Mouse (Mus musculus) kidney, adult 2 months (tissue): ENCODE data around the gene Arap1. TPM values are rescaled to one million over a fixed set of nuclear protein-coding genes. Genes with fewer than 3 reads are reported as not detected.

ENCODE experiments used
- DNase-seq: peaks from one replicate; pipeline ENCODE4 v3.0.0; 2021
- H3K27ac ChIP-seq: fragments of 200-500 bp; 2 replicates; pipeline ENCODE4 v1.5.1; 2012; ENCODE audit warnings: low read depth, low read length, control low read depth, inconsistent platforms; ENCODE audit not compliant: insufficient read depth
- H3K27me3 ChIP-seq: fragments of 200-500 bp; replicated peaks from 2 replicates; pipeline ENCODE4 v1.6.1; 2012; ENCODE audit warnings: mild to moderate bottlenecking, moderate library complexity, low read length, inconsistent platforms; ENCODE audit not compliant: control insufficient read depth, insufficient read depth
- H3K36me3 ChIP-seq: fragments of 200-500 bp; 2 replicates; pipeline ENCODE4 v1.6.1; 2012; ENCODE audit warnings: mild to moderate bottlenecking, moderate library complexity, low read length, inconsistent platforms; ENCODE audit not compliant: control insufficient read depth, insufficient read depth
- H3K4me1 ChIP-seq: fragments of 200-500 bp; 2 replicates; pipeline ENCODE4 v1.6.1; 2011; ENCODE audit warnings: low read length; ENCODE audit not compliant: control insufficient read depth, insufficient read depth
- H3K4me3 ChIP-seq: fragments of 200-500 bp; 2 replicates; pipeline ENCODE4 v1.5.1; 2011; ENCODE audit warnings: mild to moderate bottlenecking, low read depth, low read length, control low read depth; ENCODE audit not compliant: insufficient read depth
- CTCF ChIP-seq: fragments of 200-500 bp; conservative IDR thresholded peaks from 2 replicates; pipeline ENCODE4 v1.5.1; 2011; ENCODE audit warnings: low read depth, mild to moderate bottlenecking, control low read depth, low read length, moderate library complexity, mixed read lengths; ENCODE audit not compliant: insufficient read depth, insufficient read length
- POLR2A ChIP-seq: fragments of 200-500 bp; IDR thresholded peaks from one replicate; pipeline ENCODE4 v1.6.1; 2011; ENCODE audit warnings: low read depth, low read length, control low read depth
- WGBS: fragments of 180-500 bp; shearing (Covaris S2); methylation state at CpG from one replicate; pipeline ENCODE4 v1.1.7; 2018; 5-methylcytosine and 5-hydroxymethylcytosine counted together
- polyA plus RNA-seq: library from polyadenylated mRNA; depleted of rRNA; stranded (reverse); fragments of >200 nt; gene quantifications from 2 replicates; pipeline ENCODE4 v1.2.3, GENCODE M21; 2012

Arap1 gene
- polyA plus RNA-seq, 1 experiment = 69.7 TPM

DNA sequence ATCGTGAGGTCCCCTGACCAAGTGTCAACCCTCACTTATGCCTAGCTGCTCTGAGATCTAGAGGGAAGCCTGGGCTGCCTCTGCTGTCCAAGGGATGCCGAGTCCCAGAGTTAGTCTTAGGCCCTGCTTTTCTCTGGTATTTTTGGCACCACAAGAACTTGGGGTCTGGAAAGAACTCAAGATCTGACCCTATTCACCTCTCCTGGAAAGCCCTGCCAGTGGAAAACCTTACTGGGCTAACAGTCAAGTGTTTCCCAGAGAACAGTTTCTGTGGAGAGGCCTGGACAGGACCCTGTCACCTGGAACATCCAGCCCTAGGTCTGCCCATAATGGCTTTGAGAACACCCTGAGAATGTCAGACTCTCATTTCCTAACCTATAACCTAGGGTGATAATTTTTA is 876 bp upstream of the Arap1 start:
- no peak for TF ChIP-seq POLR2A
- no peak for TF ChIP-seq CTCF
- Histone ChIP-seq H3K27me3 (no peaks in the 10 kb centered on the region), H3K4me3 (no peak overlapping the region), H3K36me3 (no peaks in the 10 kb centered on the region), H3K4me1 (peaks cover 3% of the 10 kb centered on the region; the same call in 1 of the 2 replicates), H3K27ac (no peak overlapping the region)
- DNase-seq = no peak
- WGBS = 80% methylated on average over 2 of the region's 2 CpGs

DNA sequence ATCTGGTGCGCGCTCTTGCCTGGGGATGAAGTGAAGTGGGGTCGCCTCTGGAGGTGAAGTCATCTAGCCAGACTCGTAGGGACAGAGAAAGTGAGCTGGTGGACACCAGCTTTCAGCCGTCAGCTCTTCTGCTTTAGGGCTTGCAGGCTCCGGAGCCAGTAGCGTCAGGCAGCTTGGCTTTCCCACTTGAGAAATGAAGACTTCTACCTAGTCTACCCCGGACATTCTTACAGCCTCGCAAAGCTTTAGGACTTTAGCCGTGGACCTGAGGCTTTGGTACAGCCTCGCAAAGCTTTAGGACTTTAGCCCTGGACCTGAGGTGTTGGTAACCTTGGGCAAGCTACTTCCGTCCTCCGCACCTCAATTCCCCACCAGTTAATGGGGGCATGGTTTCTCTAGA is 445 bp downstream of the Arap1 start:
- H3K4me1 ChIP-seq = peaks cover 3% of the 10 kb centered on the region; the same call in 1 of the 2 replicates
- H3K27ac ChIP-seq = peak overlapping the region; percentile 11; the same call in 1 of the 2 replicates
- no peak for TF ChIP-seq CTCF
- no peak for TF ChIP-seq POLR2A
- H3K27me3 ChIP-seq = no peaks in the 10 kb centered on the region
- peak; percentile 63 for DNase-seq
- no peaks in the 10 kb centered on the region for H3K36me3 ChIP-seq
- WGBS = 3% methylated on average over 13 of the region's 13 CpGs
- peak overlapping the region; percentile 70 for H3K4me3 ChIP-seq

DNA sequence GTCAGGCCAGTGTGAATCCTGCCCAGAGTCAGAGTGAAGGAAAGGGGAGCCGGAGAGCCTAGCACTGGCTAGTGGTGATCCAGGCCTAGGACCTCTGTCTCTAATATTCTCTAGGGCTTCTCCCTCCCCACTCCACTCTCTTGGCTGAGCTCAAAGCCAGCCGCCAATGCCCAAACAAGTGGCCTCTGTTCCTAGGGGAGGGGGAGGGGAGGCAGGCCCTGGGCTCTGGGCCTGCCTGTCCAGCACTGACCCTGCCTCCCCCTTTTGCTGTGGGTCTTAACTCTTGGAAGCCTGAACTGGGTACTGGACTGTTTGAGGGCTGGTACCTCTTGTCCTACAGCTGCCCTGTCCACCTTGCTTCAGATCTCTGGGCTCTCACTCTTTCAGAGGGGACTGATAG is 2.0 kb downstream of the Arap1 start:
- Histone ChIP-seq H3K4me3 (no peak overlapping the region), H3K36me3 (no peaks in the 10 kb centered on the region), H3K4me1 (peaks cover 8% of the 10 kb centered on the region; the same call in 1 of the 2 replicates), H3K27ac (no peak overlapping the region), H3K27me3 (no peaks in the 10 kb centered on the region)
- WGBS = 63% methylated on average over 2 of the region's 2 CpGs
- DNase-seq = no peak
- TF ChIP-seq POLR2A = no peak
- no peak for TF ChIP-seq CTCF

DNA sequence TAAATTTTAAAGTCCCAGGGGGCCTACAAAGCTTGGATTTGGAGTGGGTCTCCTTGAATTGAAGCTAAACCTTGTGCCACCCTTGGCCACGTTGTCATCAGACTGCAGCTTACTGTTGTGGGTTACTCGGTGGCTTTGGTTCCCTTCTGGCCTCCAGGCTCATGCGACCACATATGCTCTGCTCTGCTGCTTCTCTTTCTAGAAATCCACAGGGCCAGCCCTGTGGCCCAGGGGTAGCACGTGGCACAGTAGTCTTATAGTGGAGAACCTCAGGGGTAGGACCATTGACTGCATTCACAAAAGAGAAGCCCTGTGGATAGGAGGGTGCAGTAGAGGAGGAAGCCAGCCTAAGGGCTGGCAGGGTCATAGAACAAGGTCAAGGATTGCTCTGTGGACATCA is 4.5 kb downstream of the Arap1 start:
- Histone ChIP-seq H3K4me3 (no peak overlapping the region), H3K4me1 (peaks cover 10% of the 10 kb centered on the region; the same call in 1 of the 2 replicates), H3K36me3 (no peaks in the 10 kb centered on the region), H3K27me3 (no peaks in the 10 kb centered on the region), H3K27ac (no peak overlapping the region)
- WGBS = 85% methylated on average over 4 of the region's 4 CpGs
- DNase-seq = no peak
- no peak for TF ChIP-seq CTCF
- no peak for TF ChIP-seq POLR2A

DNA sequence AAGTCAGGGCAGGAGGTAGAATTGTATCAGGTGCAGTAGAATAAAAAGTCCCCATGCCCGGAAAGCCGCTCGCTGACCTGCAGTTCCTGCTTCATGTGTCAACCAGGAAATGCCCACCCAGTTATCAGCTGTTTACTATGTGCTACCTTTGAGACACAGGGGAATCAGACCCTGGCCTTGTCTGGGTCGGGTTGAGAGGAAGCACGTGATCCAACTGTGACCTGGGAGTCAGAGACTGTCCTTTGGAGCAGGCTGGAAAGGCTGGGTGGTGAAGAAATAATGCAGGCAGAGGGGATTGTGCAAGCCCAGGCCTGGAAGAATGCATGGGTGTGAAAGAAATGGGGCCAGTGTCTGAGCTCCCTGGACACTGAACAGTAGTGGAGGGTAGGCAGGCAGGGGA is 6.6 kb downstream of the Arap1 start:
- H3K27me3 ChIP-seq = no peaks in the 10 kb centered on the region
- H3K4me1 ChIP-seq = peaks cover 8% of the 10 kb centered on the region; the same call in 1 of the 2 replicates
- peak; percentile 58 for DNase-seq
- WGBS = 44% methylated on average over 5 of the region's 5 CpGs
- no peak for TF ChIP-seq CTCF
- no peak for TF ChIP-seq POLR2A
- H3K4me3 ChIP-seq = no peak overlapping the region
- no peak overlapping the region for H3K27ac ChIP-seq
- H3K36me3 ChIP-seq = no peaks in the 10 kb centered on the region

DNA sequence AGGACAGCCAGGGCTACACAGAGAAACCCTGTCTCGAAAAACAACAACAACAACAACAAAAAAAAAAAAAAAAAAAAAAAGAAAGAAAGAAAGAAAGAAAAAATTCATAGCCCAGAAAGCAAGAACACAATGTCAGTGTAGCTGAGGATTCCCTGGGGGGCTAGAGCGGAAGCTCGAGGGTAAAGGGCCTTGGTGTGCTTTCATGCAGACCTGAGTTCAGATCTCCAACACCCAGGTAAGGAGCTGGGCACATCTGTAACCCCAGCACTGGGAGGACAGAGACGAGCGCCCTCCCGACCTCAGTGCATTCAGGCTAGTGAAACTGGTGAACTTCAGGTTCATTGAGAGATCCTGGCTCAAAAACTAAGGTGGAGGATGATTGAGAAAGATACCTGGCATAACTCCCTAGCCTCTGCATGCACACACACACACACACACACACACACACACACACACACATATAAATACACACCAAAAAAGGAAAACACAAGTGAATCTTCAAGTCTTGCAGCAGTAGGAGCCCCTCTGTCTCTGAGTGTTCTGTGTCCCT is 7.8 kb downstream of the Arap1 start:
- Histone ChIP-seq H3K4me1 (peaks cover 10% of the 10 kb centered on the region; the same call in 1 of the 2 replicates), H3K27ac (no peak overlapping the region), H3K27me3 (no peaks in the 10 kb centered on the region), H3K36me3 (no peaks in the 10 kb centered on the region), H3K4me3 (no peak overlapping the region)
- TF ChIP-seq POLR2A (no peak), CTCF (no peak)
- DNase-seq = no peak
- 95% methylated on average over 6 of the region's 6 CpGs for WGBS

DNA sequence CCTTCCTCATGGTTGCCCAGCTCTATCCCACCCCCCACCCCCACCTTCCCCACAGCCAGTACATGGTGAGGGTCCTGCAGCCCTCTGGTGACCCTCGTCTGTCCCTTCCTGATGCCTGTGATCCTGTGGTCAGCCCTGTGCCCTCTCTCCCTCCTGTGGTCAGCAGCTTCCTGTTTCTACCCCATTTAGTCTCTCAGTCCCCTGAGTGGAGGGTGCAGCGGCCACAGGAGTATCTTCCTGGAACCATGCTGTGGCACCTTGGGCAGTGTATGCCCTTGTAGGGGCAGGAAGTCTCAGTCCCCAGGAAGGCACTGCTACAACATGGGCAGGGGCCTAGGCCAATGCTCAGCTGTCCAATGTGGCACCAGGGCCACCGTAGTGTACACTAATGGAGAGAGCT is 9.0 kb downstream of the Arap1 start:
- WGBS = 65% methylated on average over 3 of the region's 3 CpGs
- TF ChIP-seq POLR2A (no peak), CTCF (no peak)
- H3K4me3 ChIP-seq = no peak overlapping the region
- no peaks in the 10 kb centered on the region for H3K36me3 ChIP-seq
- H3K4me1 ChIP-seq = peaks cover 13% of the 10 kb centered on the region; the same call in 1 of the 2 replicates
- H3K27me3 ChIP-seq = no peaks in the 10 kb centered on the region
- H3K27ac ChIP-seq = no peak overlapping the region
- DNase-seq = no peak
